Mouse (Mus musculus) thymus, adult 2 months (tissue): ENCODE measurements around the gene Tchhl1. TPM values are rescaled to one million over a fixed set of nuclear protein-coding genes. Genes with fewer than 3 reads are reported as not detected.

ENCODE experiments used
- DNase-seq: peaks from one replicate; pipeline ENCODE4 v3.0.0; 2021
- H3K27ac ChIP-seq: fragments of 200-500 bp; 2 replicates; pipeline ENCODE4 v1.5.1; 2012; ENCODE audit warnings: low read length, control low read depth; ENCODE audit not compliant: control insufficient read depth, insufficient read depth
- H3K27me3 ChIP-seq: fragments of 200-500 bp; 2 replicates; pipeline ENCODE4 v1.6.1; 2012; ENCODE audit warnings: mild to moderate bottlenecking, low read length, moderate library complexity, mixed read lengths; ENCODE audit not compliant: control insufficient read depth, insufficient read depth
- H3K36me3 ChIP-seq: fragments of 200-500 bp; 2 replicates; pipeline ENCODE4 v1.6.1; 2012; ENCODE audit warnings: mild to moderate bottlenecking, low read length, moderate library complexity; ENCODE audit not compliant: control insufficient read depth, insufficient read depth
- H3K4me1 ChIP-seq: fragments of 200-500 bp; replicated peaks from 2 replicates; pipeline ENCODE4 v1.6.1; 2012; ENCODE audit warnings: low read length; ENCODE audit not compliant: control insufficient read depth, insufficient read depth
- H3K4me3 ChIP-seq: fragments of 200-500 bp; 2 replicates; pipeline ENCODE4 v1.5.1; 2012; ENCODE audit warnings: mild to moderate bottlenecking, low read length, control low read depth, moderate library complexity; ENCODE audit not compliant: control insufficient read depth, insufficient read depth
- CTCF ChIP-seq: fragments of 200-500 bp; IDR thresholded peaks from 2 replicates; pipeline ENCODE4 v1.5.1; 2012; ENCODE audit warnings: mild to moderate bottlenecking, control low read depth, low read length, moderate library complexity, borderline replicate concordance; ENCODE audit not compliant: control insufficient read depth, poor library complexity, insufficient read depth; ENCODE audit errors: extremely low read depth
- POLR2A ChIP-seq: fragments of 200-500 bp; IDR thresholded peaks from 2 replicates; pipeline ENCODE4 v1.6.1; 2012; ENCODE audit warnings: mild to moderate bottlenecking, low read length, control low read depth, moderate library complexity; ENCODE audit not compliant: control insufficient read depth, poor library complexity, insufficient read depth; ENCODE audit errors: extremely low read depth
- WGBS: fragments of 180-500 bp; shearing (Covaris S2); methylation state at CpG from one replicate; pipeline ENCODE4 v1.1.7; 2018; 5-methylcytosine and 5-hydroxymethylcytosine counted together
- polyA plus RNA-seq: library from polyadenylated mRNA; depleted of rRNA; stranded (reverse); fragments of >200 nt; gene quantifications from 2 replicates; pipeline ENCODE4 v1.2.3, GENCODE M21; 2012; rRNA removed

The Tchhl1 gene
- polyA plus RNA-seq, 1 experiment: not detected

- TF ChIP-seq POLR2A (no peak), CTCF (no peak)
- no peaks in the 10 kb centered on the region for H3K36me3 ChIP-seq
- H3K27me3 ChIP-seq: no peaks in the 10 kb centered on the region
- no peak overlapping the region for H3K4me3 ChIP-seq
- WGBS: 98% methylated on average over 1 of the region's 1 CpGs
- peaks cover 3% of the 10 kb centered on the region for H3K4me1 ChIP-seq
- H3K27ac ChIP-seq: no peak overlapping the region
- DNase-seq: no peak
Measured at GRCm38 (mm10) chr3:93511801-93512200, 43.2 kb downstream of the Tchhl1 start.

- DNase-seq: no peak
- no peaks in the 10 kb centered on the region for H3K36me3 ChIP-seq
- no peak overlapping the region for H3K27ac ChIP-seq
- no peak overlapping the region for H3K4me3 ChIP-seq
- TF ChIP-seq POLR2A (no peak), CTCF (no peak)
- WGBS: 91% methylated on average over 7 of the region's 7 CpGs
- H3K4me1 ChIP-seq: no peaks in the 10 kb centered on the region
- H3K27me3 ChIP-seq: no peaks in the 10 kb centered on the region
Measured at GRCm38 (mm10) chr3:93512386-93513101, 44.0 kb downstream of the Tchhl1 start.

GRCm38 (mm10) chr3:93514628-93515027, 46.1 kb downstream of the Tchhl1 start:
- Histone ChIP-seq H3K27ac (no peak overlapping the region), H3K27me3 (no peaks in the 10 kb centered on the region), H3K36me3 (no peaks in the 10 kb centered on the region), H3K4me1 (no peaks in the 10 kb centered on the region), H3K4me3 (no peak overlapping the region)
- no peak for DNase-seq
- TF ChIP-seq POLR2A: no peak
- TF ChIP-seq CTCF: no peak
- WGBS: 46% methylated on average over 3 of the region's 3 CpGs

- TF ChIP-seq POLR2A (no peak), CTCF (no peak)
- H3K27ac ChIP-seq: no peak overlapping the region
- peaks cover 3% of the 10 kb centered on the region; the same call in 1 of the 2 replicates for H3K4me1 ChIP-seq
- 95% methylated on average over 2 of the region's 2 CpGs for WGBS
- DNase-seq: no peak
- H3K36me3 ChIP-seq: no peaks in the 10 kb centered on the region
- no peak overlapping the region for H3K4me3 ChIP-seq
- H3K27me3 ChIP-seq: no peaks in the 10 kb centered on the region
Measured at GRCm38 (mm10) chr3:93517343-93517742, 48.8 kb downstream of the Tchhl1 start.

- H3K27ac ChIP-seq: no peak overlapping the region
- peaks cover 3% of the 10 kb centered on the region; the same call in 1 of the 2 replicates for H3K4me1 ChIP-seq
- H3K36me3 ChIP-seq: no peaks in the 10 kb centered on the region
- no peak for DNase-seq
- H3K4me3 ChIP-seq: no peak overlapping the region; the same call in 1 of the 2 replicates
- no peaks in the 10 kb centered on the region for H3K27me3 ChIP-seq
- TF ChIP-seq CTCF (no peak), POLR2A (no peak)
- 57% methylated on average over 5 of the region's 5 CpGs for WGBS
Measured at GRCm38 (mm10) chr3:93519856-93520329, 51.3 kb downstream of the Tchhl1 start.

GRCm38 (mm10) chr3:93520330-93521193, 52.0 kb downstream of the Tchhl1 start, which contains the start of gene S100a11:
S100a11 (plus strand) TSS chr3:93520488.
- Histone ChIP-seq H3K27me3 (no peaks in the 10 kb centered on the region), H3K4me3 (peak within 1 kb of the TSS; percentile 59), H3K36me3 (no peaks in the 10 kb centered on the region), H3K4me1 (peaks cover 3% of the 10 kb centered on the region; the same call in 1 of the 2 replicates), H3K27ac (peak within 1 kb of the TSS; percentile 6; the same call in 1 of the 2 replicates)
- peak; percentile 47; the same call in 1 of the 2 replicates for TF ChIP-seq POLR2A
- no peak for TF ChIP-seq CTCF
- 2% methylated on average over 38 of the region's 38 CpGs for WGBS
- DNase-seq: peak; percentile 47

Other genes with a start within 250 kb of the Tchhl1 start
- 2.2 and 2.5 TPM in 2 replicates for gene Flg, start 195.2 kb upstream of the Tchhl1 start, polyA plus RNA-seq
- gene Hrnr, start 149.0 kb upstream of the Tchhl1 start, polyA plus RNA-seq: 0.18 and 0.23 TPM in 2 replicates
- gene Rptn, start 75.1 kb upstream of the Tchhl1 start, polyA plus RNA-seq: 1.5 and 1.6 TPM in 2 replicates
- 0.14 and 0.22 TPM in 2 replicates for gene Tchh, start 26.4 kb upstream of the Tchhl1 start, polyA plus RNA-seq
- gene S100a11, start 51.7 kb downstream of the Tchhl1 start, polyA plus RNA-seq: 134 and 151 TPM in 2 replicates
- gene S100a10, start 86.3 kb downstream of the Tchhl1 start, polyA plus RNA-seq: 99.3 and 121 TPM in 2 replicates
- gene Tdpoz2, start 183.9 kb downstream of the Tchhl1 start, polyA plus RNA-seq: not detected in 2 replicates
- 0.06 TPM in 1 of 2 replicates, not detected in the other for gene Tdpoz1, start 207.6 kb downstream of the Tchhl1 start, polyA plus RNA-seq
- gene Gm37596, start 224.3 kb downstream of the Tchhl1 start, polyA plus RNA-seq: not detected in 2 replicates